Mouse (Mus musculus): ENCODE measurements around the gene Babam2. TPM values are rescaled to one million over a fixed set of nuclear protein-coding genes. Genes with fewer than 3 reads are reported as not detected.
A peak's percentile ranks its signal among the peaks of the same experiment; 100 is the strongest.

Gene Babam2
- total and polyA plus RNA-seq, 3 experiments = 25.2 to 32.9 (median 28.4) TPM

- Histone ChIP-seq H3K4me3 (no peak overlapping the region), H3K79me2 (replicated peaks; ENCODE audit: control insufficient read depth, insufficient read depth, low read length) (no peaks in the 10 kb centered on the region), H3K4me1 (ENCODE audit: control insufficient read depth, insufficient read depth, low read length) (no peaks in the 10 kb centered on the region), H3K9ac (ENCODE audit: low read depth, low read length) (no peak overlapping the region), H3K27ac (no peak overlapping the region), H3K36me3 (ENCODE audit: control insufficient read depth, insufficient read depth, low read length) (no peaks in the 10 kb centered on the region), H3K27me3 (ENCODE audit: control insufficient read depth, insufficient read depth, low read length) (no peaks in the 10 kb centered on the region)
- intact Hi-C loops (cut with DNase I) = no loop called here
- no peak for TF ChIP-seq CTCF (IDR thresholded peaks at IDR 0.05)
- no peak for TF ChIP-seq POLR2A (IDR thresholded peaks at IDR 0.05; ENCODE audit: insufficient read depth, low read depth, low read length)
- no peak for TF ChIP-seq EP300 (IDR thresholded peaks at IDR 0.05; ENCODE audit: insufficient read depth, low read depth, low read length)
- 42% methylated on average over 2 of the region's 2 CpGs for WGBS
- no peak for DNase-seq
Measured at GRCm38 (mm10) chr5:31808271-31808670, 110.8 kb downstream of the Babam2 start.

GRCm38 (mm10) chr5:31810796-31811662 is 113.5 kb downstream of the Babam2 start:
- Histone ChIP-seq H3K4me1 (ENCODE audit: control insufficient read depth, insufficient read depth, low read length) (0 out of 2 replicates have a peak, but pooled peaks cover 1% of the 10 kb centered on the region), H3K36me3 (ENCODE audit: control insufficient read depth, insufficient read depth, low read length) (no peaks in the 10 kb centered on the region), H3K9ac (ENCODE audit: low read depth, low read length) (no peak overlapping the region), H3K4me3 (no peak overlapping the region), H3K79me2 (replicated peaks; ENCODE audit: control insufficient read depth, insufficient read depth, low read length) (no peaks in the 10 kb centered on the region), H3K27me3 (ENCODE audit: control insufficient read depth, insufficient read depth, low read length) (no peaks in the 10 kb centered on the region), H3K27ac (no peak overlapping the region)
- peak in 1 of 2 experiments; percentile 45 for DNase-seq
- 40% methylated on average over 12 of the region's 12 CpGs for WGBS
- intact Hi-C loops (cut with DNase I) = no loop called here
- TF ChIP-seq CTCF (IDR thresholded peaks at IDR 0.05) (no peak), EP300 (IDR thresholded peaks at IDR 0.05; ENCODE audit: insufficient read depth, low read depth, low read length) (0 out of 2 replicates have a peak, but pooled peaks have one; percentile 38)

- H3K36me3 ChIP-seq (ENCODE audit: control insufficient read depth, insufficient read depth, low read length) = no peaks in the 10 kb centered on the region
- 0 out of 2 replicates have a peak, but pooled peaks cover 1% of the 10 kb centered on the region for H3K4me1 ChIP-seq (ENCODE audit: control insufficient read depth, insufficient read depth, low read length)
- H3K4me3 ChIP-seq = no peak overlapping the region
- H3K27ac ChIP-seq = no peak overlapping the region
- 97% methylated on average over 1 of the region's 1 CpGs for WGBS
- no peaks in the 10 kb centered on the region for H3K79me2 ChIP-seq (replicated peaks; ENCODE audit: control insufficient read depth, insufficient read depth, low read length)
- H3K9ac ChIP-seq (ENCODE audit: low read depth, low read length) = no peak overlapping the region
- H3K27me3 ChIP-seq (ENCODE audit: control insufficient read depth, insufficient read depth, low read length) = no peaks in the 10 kb centered on the region
- no peak for DNase-seq
- intact Hi-C loops (cut with DNase I) = no loop called here
- TF ChIP-seq POLR2A (IDR thresholded peaks at IDR 0.05; ENCODE audit: insufficient read depth, low read depth, low read length) (no peak), CTCF (IDR thresholded peaks at IDR 0.05) (no peak), EP300 (IDR thresholded peaks at IDR 0.05; ENCODE audit: insufficient read depth, low read depth, low read length) (no peak)
Measured at GRCm38 (mm10) chr5:31811663-31812001, 114.1 kb downstream of the Babam2 start.

- TF ChIP-seq EP300 (IDR thresholded peaks at IDR 0.05; ENCODE audit: insufficient read depth, low read depth, low read length) = no peak
- TF ChIP-seq POLR2A (IDR thresholded peaks at IDR 0.05; ENCODE audit: insufficient read depth, low read depth, low read length) = no peak
- no peak for TF ChIP-seq CTCF (IDR thresholded peaks at IDR 0.05)
- DNase-seq = no peak
- H3K27me3 ChIP-seq (ENCODE audit: control insufficient read depth, insufficient read depth, low read length) = no peaks in the 10 kb centered on the region
Measured at GRCm38 (mm10) chr5:31813156-31813675, 115.7 kb downstream of the Babam2 start.

GRCm38 (mm10) chr5:31814068-31814467 is 116.6 kb downstream of the Babam2 start:
- 89% methylated on average over 4 of the region's 4 CpGs for WGBS
- 0 out of 2 replicates have a peak, but pooled peaks cover 2% of the 10 kb centered on the region for H3K4me1 ChIP-seq (ENCODE audit: control insufficient read depth, insufficient read depth, low read length)
- TF ChIP-seq POLR2A (IDR thresholded peaks at IDR 0.05; ENCODE audit: insufficient read depth, low read depth, low read length) (no peak), EP300 (IDR thresholded peaks at IDR 0.05; ENCODE audit: insufficient read depth, low read depth, low read length) (no peak), CTCF (IDR thresholded peaks at IDR 0.05) (no peak)
- no peak overlapping the region for H3K9ac ChIP-seq (ENCODE audit: low read depth, low read length)
- no peaks in the 10 kb centered on the region for H3K79me2 ChIP-seq (replicated peaks; ENCODE audit: control insufficient read depth, insufficient read depth, low read length)
- no peak for DNase-seq
- no peak overlapping the region for H3K27ac ChIP-seq
- no peak overlapping the region for H3K4me3 ChIP-seq
- no peaks in the 10 kb centered on the region for H3K27me3 ChIP-seq (ENCODE audit: control insufficient read depth, insufficient read depth, low read length)
- intact Hi-C loops (cut with DNase I) = no loop called here
- H3K36me3 ChIP-seq (ENCODE audit: control insufficient read depth, insufficient read depth, low read length) = no peaks in the 10 kb centered on the region

More at GRCm38 (mm10) chr5:31813156-31813675, 115.7 kb downstream of the Babam2 start:
- Histone ChIP-seq H3K79me2 (replicated peaks; ENCODE audit: control insufficient read depth, insufficient read depth, low read length) (no peaks in the 10 kb centered on the region), H3K4me3 (no peak overlapping the region), H3K9ac (ENCODE audit: low read depth, low read length) (no peak overlapping the region), H3K4me1 (ENCODE audit: control insufficient read depth, insufficient read depth, low read length) (0 out of 2 replicates have a peak, but pooled peaks cover 1% of the 10 kb centered on the region), H3K36me3 (ENCODE audit: control insufficient read depth, insufficient read depth, low read length) (no peaks in the 10 kb centered on the region), H3K27ac (no peak overlapping the region)
- intact Hi-C loops (cut with DNase I) = no loop called here
- 81% methylated on average over 6 of the region's 6 CpGs for WGBS

DNA sequence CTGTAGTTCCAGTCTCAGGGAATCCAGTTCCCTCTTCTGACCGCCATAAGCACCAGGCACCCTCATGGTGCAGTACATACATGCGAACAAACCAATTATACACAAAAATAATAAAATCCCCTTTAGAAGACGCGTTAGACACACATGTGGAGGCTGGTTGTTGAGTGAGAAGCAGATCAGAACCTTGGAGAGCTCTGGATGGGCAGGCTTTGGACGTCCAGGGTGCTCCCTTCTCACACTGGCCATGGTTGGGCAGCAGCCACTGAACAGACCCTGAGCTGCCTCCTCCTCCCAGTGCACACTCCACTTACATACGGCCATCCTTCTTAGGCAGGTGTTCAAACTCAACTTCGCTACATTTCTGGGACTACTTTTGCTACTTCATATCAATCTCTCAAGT is 117.6 kb downstream of the Babam2 start:
- intact Hi-C loops (cut with DNase I) = loop anchor here (5.0 kb wide), 2 partner anchors 63 to 118 kb away; partner anchors contain the start of genes Babam2 and Rbks
- H3K4me1 ChIP-seq (ENCODE audit: control insufficient read depth, insufficient read depth, low read length) = peaks cover 4% of the 10 kb centered on the region; the same call in 1 of the 2 replicates
- no peak overlapping the region for H3K4me3 ChIP-seq
- no peak for TF ChIP-seq EP300 (IDR thresholded peaks at IDR 0.05; ENCODE audit: insufficient read depth, low read depth, low read length)
- no peak for TF ChIP-seq POLR2A (IDR thresholded peaks at IDR 0.05; ENCODE audit: insufficient read depth, low read depth, low read length)
- no peak for TF ChIP-seq CTCF (IDR thresholded peaks at IDR 0.05)
- 79% methylated on average over 7 of the region's 7 CpGs for WGBS
- peaks cover 3% of the 10 kb centered on the region for H3K36me3 ChIP-seq (ENCODE audit: control insufficient read depth, insufficient read depth, low read length)
- no peaks in the 10 kb centered on the region for H3K27me3 ChIP-seq (ENCODE audit: control insufficient read depth, insufficient read depth, low read length)
- H3K9ac ChIP-seq (ENCODE audit: low read depth, low read length) = no peak overlapping the region
- no peak overlapping the region for H3K27ac ChIP-seq
- no peaks in the 10 kb centered on the region for H3K79me2 ChIP-seq (replicated peaks; ENCODE audit: control insufficient read depth, insufficient read depth, low read length)
- no peak for DNase-seq
